Mouse (Mus musculus): ENCODE data around the gene AC109138.7.

AC109138.7 gene

GRCm38 (mm10) chr19:4192251-4192985 lies 21.7 kb upstream of the AC109138.7 start:
- DNase-seq (ENCODE audit: extremely low read depth, insufficient read length, low spot score) = no peak

GRCm38 (mm10) chr19:4193129-4193528 lies 21.0 kb upstream of the AC109138.7 start:
- no peak for DNase-seq (ENCODE audit: extremely low read depth, insufficient read length, low spot score)

- DNase-seq (ENCODE audit: extremely low read depth, insufficient read length, low spot score) = no peak
These were observed 20.0 kb upstream of the AC109138.7 start for GRCm38 (mm10) chr19:4194021-4194724.

GRCm38 (mm10) chr19:4194776-4195650 lies 19.1 kb upstream of the AC109138.7 start:
- DNase-seq (ENCODE audit: extremely low read depth, insufficient read length, low spot score) = no peak

DNA sequence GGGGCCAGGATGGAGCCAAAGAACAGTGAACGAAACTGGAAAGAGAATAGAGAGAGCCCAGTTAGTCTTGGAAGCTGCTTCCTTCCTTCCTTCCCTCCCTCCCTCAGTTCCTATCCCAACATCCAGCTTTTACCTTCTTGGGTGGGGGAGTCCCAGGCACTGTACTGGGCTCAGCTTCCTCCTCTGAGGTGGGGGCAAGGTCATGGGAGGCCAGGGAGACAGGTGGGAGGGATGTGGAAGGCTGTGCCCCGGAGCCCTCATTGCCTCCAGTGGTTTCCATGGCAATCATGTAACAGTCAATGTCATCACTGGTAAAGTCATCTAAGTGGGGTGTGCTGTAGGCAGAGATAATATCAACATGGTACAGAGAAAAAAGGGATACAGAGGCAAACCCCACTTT lies 18.1 kb upstream of the AC109138.7 start:
- DNase-seq (ENCODE audit: extremely low read depth, insufficient read length, low spot score) = no peak

- DNase-seq (ENCODE audit: extremely low read depth, insufficient read length, low spot score) = peak; percentile 45
These were observed 17.6 kb upstream of the AC109138.7 start for GRCm38 (mm10) chr19:4196548-4196947.

- DNase-seq (ENCODE audit: extremely low read depth, insufficient read length, low spot score) = no peak
These were observed 17.0 kb upstream of the AC109138.7 start for GRCm38 (mm10) chr19:4197180-4197579.

- DNase-seq (ENCODE audit: extremely low read depth, insufficient read length, low spot score) = peak; percentile 95
These were observed 12.8 kb upstream of the AC109138.7 start, which contains the start of gene Rad9a for GRCm38 (mm10) chr19:4201291-4201909. Gene Rad9a, minus strand, starts transcription at chr19:4201662.

- DNase-seq (ENCODE audit: extremely low read depth, insufficient read length, low spot score) = no peak
These were observed 12.0 kb upstream of the AC109138.7 start for GRCm38 (mm10) chr19:4202149-4202548.

DNA sequence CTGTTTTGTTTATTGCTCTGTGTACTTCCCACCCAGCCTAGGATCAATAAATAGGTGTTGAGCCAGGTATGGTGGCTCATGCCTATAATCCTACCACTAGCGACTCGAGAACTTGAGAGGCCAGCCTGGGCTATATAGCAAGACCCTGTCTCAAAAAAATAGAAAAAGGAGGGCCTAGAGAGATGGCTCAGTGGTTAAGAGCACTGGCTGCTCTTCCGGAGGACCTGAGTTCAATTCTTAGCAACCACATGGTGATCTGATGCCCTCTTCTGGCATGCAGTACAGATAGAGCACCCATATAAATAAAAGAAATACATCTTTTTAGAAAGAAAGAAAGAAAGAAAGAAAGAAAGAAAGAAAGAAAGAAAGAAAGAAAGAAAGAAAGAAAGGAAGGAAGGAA lies 11.0 kb upstream of the AC109138.7 start:
- DNase-seq (ENCODE audit: extremely low read depth, insufficient read length, low spot score) = no peak

DNA sequence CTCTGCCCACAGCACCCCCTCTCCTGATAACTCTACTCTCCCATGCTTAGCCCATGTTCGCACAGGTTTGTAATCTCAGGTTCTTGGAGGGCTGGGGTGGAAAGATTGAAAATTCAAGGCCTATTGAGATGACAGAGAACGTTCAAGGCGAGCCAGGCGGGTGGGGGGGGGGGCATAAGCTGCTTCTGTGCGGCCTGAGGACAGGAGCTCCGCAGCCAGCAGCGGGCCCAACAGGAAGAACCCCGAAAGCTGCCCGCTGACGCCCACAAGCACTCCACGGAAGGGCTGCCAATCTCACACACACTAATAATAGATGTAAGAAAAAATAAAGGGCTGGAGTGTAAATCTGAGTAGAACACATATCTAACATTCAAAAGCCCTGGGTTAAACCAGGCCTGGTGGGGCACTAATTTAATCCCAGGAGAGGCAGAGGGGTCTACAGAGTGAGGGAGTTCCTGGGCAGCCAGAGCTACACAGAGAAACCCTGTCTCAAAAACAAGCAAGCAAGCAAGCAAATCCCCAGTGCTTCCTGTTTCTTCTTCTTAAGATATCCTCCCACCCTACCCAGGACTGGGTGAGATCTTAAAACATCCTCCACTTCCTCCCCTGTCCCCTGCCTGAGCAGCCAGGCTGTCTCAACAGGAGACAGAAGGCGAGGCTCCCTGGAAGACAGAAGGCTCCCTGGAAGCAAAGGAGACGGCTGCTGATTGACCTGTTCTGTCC lies 10.4 kb upstream of the AC109138.7 start:
- DNase-seq (ENCODE audit: extremely low read depth, insufficient read length, low spot score) = no peak

GRCm38 (mm10) chr19:4204889-4205288 lies 9.3 kb upstream of the AC109138.7 start:
- DNase-seq (ENCODE audit: extremely low read depth, insufficient read length, low spot score) = no peak

DNA sequence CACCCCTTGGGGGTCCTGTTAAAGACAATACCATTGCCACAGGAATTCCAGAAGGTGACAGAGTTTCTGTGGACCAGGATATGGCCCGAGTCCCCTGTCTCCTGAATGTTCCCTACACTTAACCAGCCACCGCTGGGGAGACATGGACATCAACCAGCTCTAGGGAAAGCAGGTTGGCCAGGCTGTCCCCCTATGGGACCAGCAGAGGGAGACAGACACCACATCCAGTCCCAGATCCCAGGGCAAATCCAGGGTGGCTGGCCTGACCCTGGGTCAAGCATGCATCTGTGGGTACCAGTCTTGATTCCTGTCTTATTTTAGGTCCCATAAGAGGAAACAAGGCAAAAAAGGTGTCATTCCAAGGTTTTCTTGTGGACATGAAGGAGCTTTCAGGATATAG lies 7.2 kb upstream of the AC109138.7 start:
- DNase-seq (ENCODE audit: extremely low read depth, insufficient read length, low spot score) = peak; percentile 54

GRCm38 (mm10) chr19:4208563-4208962 lies 5.6 kb upstream of the AC109138.7 start:
- no peak for DNase-seq (ENCODE audit: extremely low read depth, insufficient read length, low spot score)

GRCm38 (mm10) chr19:4211891-4212588 lies 2.1 kb upstream of the AC109138.7 start:
- DNase-seq (ENCODE audit: extremely low read depth, insufficient read length, low spot score) = no peak

DNA sequence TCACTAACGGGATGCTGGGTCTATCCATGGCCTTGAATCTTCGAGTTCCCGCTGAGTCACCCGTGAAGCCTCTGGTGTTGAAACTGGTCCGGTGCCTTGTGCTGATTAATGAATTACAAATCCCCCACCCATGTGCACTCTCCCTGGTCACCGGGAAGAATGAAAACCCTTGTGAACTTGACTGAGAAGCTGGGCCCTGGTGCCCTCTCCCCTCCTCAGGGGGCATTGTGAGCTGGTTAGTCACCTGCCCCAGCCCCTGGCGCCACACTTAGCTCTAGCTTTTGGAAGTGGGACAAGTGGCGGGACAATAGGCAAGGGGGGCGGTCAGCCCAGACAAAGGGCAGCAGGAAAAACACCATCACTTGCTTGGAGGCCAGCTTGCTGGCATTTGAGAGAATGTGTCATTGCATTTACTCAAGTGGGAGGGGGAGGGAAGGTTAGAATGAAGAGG lies 608 bp upstream of the AC109138.7 start:
- DNase-seq (ENCODE audit: extremely low read depth, insufficient read length, low spot score) = peak; percentile 89

GRCm38 (mm10) chr19:4214771-4215450 lies 754 bp downstream of the AC109138.7 start:
- DNase-seq (ENCODE audit: extremely low read depth, insufficient read length, low spot score) = peak; percentile 54

DNA sequence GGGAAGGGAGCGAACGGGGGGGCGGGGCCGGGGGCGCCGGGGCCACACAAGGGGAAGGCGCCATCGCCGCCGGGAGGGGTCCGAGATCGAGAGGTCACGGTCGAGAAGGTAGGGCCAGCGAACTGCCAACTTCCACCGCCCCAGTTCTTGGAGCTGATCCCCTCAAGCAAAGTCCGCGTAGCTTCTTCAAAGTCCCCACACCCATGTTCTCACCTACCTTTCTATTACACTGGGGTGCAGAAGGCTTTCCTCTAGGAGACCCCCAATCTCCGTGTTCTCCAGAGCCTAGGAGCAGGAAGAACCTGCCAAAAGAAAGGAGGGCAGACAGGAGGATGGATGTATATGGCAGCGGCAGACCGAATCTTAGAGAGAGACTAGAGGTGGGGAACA lies 1.3 kb downstream of the AC109138.7 start:
- no peak for DNase-seq (ENCODE audit: extremely low read depth, insufficient read length, low spot score)
